ENCODE assay signal across 8 mouse cellular contexts in the genomic region with DNA sequence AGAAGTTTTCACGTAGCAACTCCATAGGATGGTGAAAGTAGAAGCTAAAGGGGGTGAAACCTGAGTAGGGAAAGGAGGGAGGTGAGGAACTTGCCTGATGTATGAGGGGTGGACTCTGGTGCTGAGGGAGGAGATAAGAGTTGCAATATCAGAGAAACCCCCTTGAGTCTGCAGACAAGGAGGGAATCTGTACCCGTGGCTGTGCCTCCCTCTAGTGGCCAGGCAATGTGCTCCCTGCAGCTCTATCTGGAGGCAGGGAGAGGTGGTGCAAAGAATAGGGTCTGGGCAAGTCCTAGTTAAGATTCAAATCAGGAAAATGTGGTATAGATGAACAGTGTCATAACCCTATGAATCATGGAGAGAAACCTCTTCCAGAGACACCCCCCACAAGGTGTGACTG.
DNase-seq lines count a peak whose midpoint lies in the region; ATAC-seq lines count a peak whose summit lies in the region.

No protein-coding gene starts in this region.

- peak; percentile 66 for ATAC-seq in megakaryocyte progenitor cell, adult 5-6 weeks (replicated peaks; ENCODE audit: poor library complexity)

- peak; percentile 5 for DNase-seq in cerebellum, adult 9-11 months
- no peak for DNase-seq in cerebellum, adult 11 months
- DNase-seq in 3T3-L1 (ENCODE audit: low read depth, low spot score): peak; percentile 56
- peak; percentile 37 for DNase-seq in adrenal gland, postnatal 25 days
- DNase-seq in forelimb bud, embryonic 11.5 days (ENCODE audit: low read depth, low spot score): peak; percentile 13
- peak; percentile 51 to 68 for DNase-seq in layer of hippocampus, adult 18-20 months (ENCODE audit: low spot score in 2 of 2)
- DNase-seq in thymus, postnatal 0 days (ENCODE audit: low spot score): peak; percentile 5
